Mouse (Mus musculus): ENCODE data around the gene Arhgef7. TPM values are rescaled to one million over a fixed set of nuclear protein-coding genes. Genes with fewer than 3 reads are reported as not detected.

The Arhgef7 gene
- polyA plus RNA-seq, 1 experiment from 2014 or later = 31.6 TPM

GRCm38 (mm10) chr8:11692455-11692854 lies 35.1 kb upstream of the Arhgef7 start:
- H3K4me1 ChIP-seq (ENCODE audit: insufficient read depth, low read depth, low read length) = no peaks in the 10 kb centered on the region
- H3K4me3 ChIP-seq (ENCODE audit: low read depth, low read length) = no peak overlapping the region
- H3K27ac ChIP-seq (ENCODE audit: low read length) = no peak overlapping the region
- no peak overlapping the region for H3K4me2 ChIP-seq (replicated peaks; ENCODE audit: low read depth, low read length)
- TF ChIP-seq EP300 (IDR thresholded peaks at IDR 0.05) (0 out of 2 replicates have a peak, but pooled peaks have one; percentile 39), CTCF (IDR thresholded peaks at IDR 0.05) (no peak)
- DNase-seq (ENCODE audit: low spot score) = peak; percentile 46
- H3K36me3 ChIP-seq (ENCODE audit: insufficient read depth, low read length) = no peaks in the 10 kb centered on the region
- H3K27me3 ChIP-seq (replicated peaks; ENCODE audit: insufficient read depth, low read length) = no peaks in the 10 kb centered on the region
- WGBS = 23% methylated on average over 1 of the region's 1 CpGs
- H3K9me3 ChIP-seq (ENCODE audit: low read length) = no peaks in the 10 kb centered on the region
- H3K9ac ChIP-seq (replicated peaks; ENCODE audit: low read depth) = no peak overlapping the region
- peak; percentile 81 for ATAC-seq

- Histone ChIP-seq H3K36me3 (ENCODE audit: insufficient read depth, low read length) (no peaks in the 10 kb centered on the region), H3K27ac (ENCODE audit: low read length) (no peak overlapping the region), H3K9me3 (ENCODE audit: low read length) (no peaks in the 10 kb centered on the region), H3K27me3 (replicated peaks; ENCODE audit: insufficient read depth, low read length) (no peaks in the 10 kb centered on the region), H3K4me1 (ENCODE audit: insufficient read depth, low read depth, low read length) (no peaks in the 10 kb centered on the region), H3K4me3 (ENCODE audit: low read depth, low read length) (no peak overlapping the region), H3K4me2 (replicated peaks; ENCODE audit: low read depth, low read length) (no peak overlapping the region), H3K9ac (replicated peaks; ENCODE audit: low read depth) (no peak overlapping the region)
- DNase-seq (ENCODE audit: low spot score) (peak; percentile 36), ATAC-seq (no peak)
- WGBS = 64% methylated on average over 5 of the region's 5 CpGs
- TF ChIP-seq CTCF (IDR thresholded peaks at IDR 0.05) = no peak
- no peak for TF ChIP-seq EP300 (IDR thresholded peaks at IDR 0.05)
These were observed 33.5 kb upstream of the Arhgef7 start for GRCm38 (mm10) chr8:11693972-11694371.

- no peak overlapping the region for H3K4me3 ChIP-seq (ENCODE audit: low read depth, low read length)
- no peaks in the 10 kb centered on the region for H3K9me3 ChIP-seq (ENCODE audit: low read length)
- no peak overlapping the region for H3K9ac ChIP-seq (replicated peaks; ENCODE audit: low read depth)
- ATAC-seq (no peak), DNase-seq (ENCODE audit: low spot score) (no peak)
- no peaks in the 10 kb centered on the region for H3K4me1 ChIP-seq (ENCODE audit: insufficient read depth, low read depth, low read length)
- TF ChIP-seq EP300 (IDR thresholded peaks at IDR 0.05) (no peak), CTCF (IDR thresholded peaks at IDR 0.05) (no peak)
- H3K4me2 ChIP-seq (replicated peaks; ENCODE audit: low read depth, low read length) = no peak overlapping the region
- H3K27ac ChIP-seq (ENCODE audit: low read length) = no peak overlapping the region
- H3K36me3 ChIP-seq (ENCODE audit: insufficient read depth, low read length) = no peaks in the 10 kb centered on the region
- WGBS = 69% methylated on average over 3 of the region's 3 CpGs
- H3K27me3 ChIP-seq (replicated peaks; ENCODE audit: insufficient read depth, low read length) = no peaks in the 10 kb centered on the region
These were observed 31.3 kb upstream of the Arhgef7 start for GRCm38 (mm10) chr8:11696176-11696575.

- no peaks in the 10 kb centered on the region for H3K4me1 ChIP-seq (ENCODE audit: insufficient read depth, low read depth, low read length)
- TF ChIP-seq EP300 (IDR thresholded peaks at IDR 0.05) = no peak
- no peak for TF ChIP-seq CTCF (IDR thresholded peaks at IDR 0.05)
- ATAC-seq (no peak), DNase-seq (ENCODE audit: low spot score) (no peak)
- no peak overlapping the region for H3K27ac ChIP-seq (ENCODE audit: low read length)
- H3K4me3 ChIP-seq (ENCODE audit: low read depth, low read length) = no peak overlapping the region
- H3K9ac ChIP-seq (replicated peaks; ENCODE audit: low read depth) = no peak overlapping the region
- H3K9me3 ChIP-seq (ENCODE audit: low read length) = no peaks in the 10 kb centered on the region
- H3K36me3 ChIP-seq (ENCODE audit: insufficient read depth, low read length) = no peaks in the 10 kb centered on the region
- WGBS = 86% methylated on average over 7 of the region's 7 CpGs
- no peaks in the 10 kb centered on the region for H3K27me3 ChIP-seq (replicated peaks; ENCODE audit: insufficient read depth, low read length)
- H3K4me2 ChIP-seq (replicated peaks; ENCODE audit: low read depth, low read length) = no peak overlapping the region
These were observed 30.1 kb upstream of the Arhgef7 start for GRCm38 (mm10) chr8:11697467-11697866.

- Histone ChIP-seq H3K27me3 (replicated peaks; ENCODE audit: insufficient read depth, low read length) (no peaks in the 10 kb centered on the region), H3K9ac (replicated peaks; ENCODE audit: low read depth) (no peak overlapping the region), H3K36me3 (ENCODE audit: insufficient read depth, low read length) (no peaks in the 10 kb centered on the region), H3K4me2 (replicated peaks; ENCODE audit: low read depth, low read length) (no peak overlapping the region), H3K4me1 (ENCODE audit: insufficient read depth, low read depth, low read length) (no peaks in the 10 kb centered on the region), H3K4me3 (ENCODE audit: low read depth, low read length) (no peak overlapping the region), H3K9me3 (ENCODE audit: low read length) (no peaks in the 10 kb centered on the region), H3K27ac (ENCODE audit: low read length) (no peak overlapping the region)
- DNase-seq (ENCODE audit: low spot score) (no peak), ATAC-seq (no peak)
- no peak for TF ChIP-seq EP300 (IDR thresholded peaks at IDR 0.05)
- no peak for TF ChIP-seq CTCF (IDR thresholded peaks at IDR 0.05)
- whole genome bisulfite sequencing = 88% methylated on average over 5 of the region's 5 CpGs
These were observed 28.0 kb upstream of the Arhgef7 start for GRCm38 (mm10) chr8:11699442-11700001.

- ATAC-seq (peak; percentile 83), DNase-seq (ENCODE audit: low spot score) (peak; percentile 81)
- TF ChIP-seq EP300 (IDR thresholded peaks at IDR 0.05) (no peak), CTCF (IDR thresholded peaks at IDR 0.05) (peak; percentile 91)
- Histone ChIP-seq H3K27me3 (replicated peaks; ENCODE audit: insufficient read depth, low read length) (no peaks in the 10 kb centered on the region), H3K4me2 (replicated peaks; ENCODE audit: low read depth, low read length) (no peak overlapping the region), H3K4me1 (ENCODE audit: insufficient read depth, low read depth, low read length) (no peaks in the 10 kb centered on the region), H3K9me3 (ENCODE audit: low read length) (no peaks in the 10 kb centered on the region), H3K36me3 (ENCODE audit: insufficient read depth, low read length) (no peaks in the 10 kb centered on the region), H3K4me3 (ENCODE audit: low read depth, low read length) (no peak overlapping the region), H3K9ac (replicated peaks; ENCODE audit: low read depth) (no peak overlapping the region), H3K27ac (ENCODE audit: low read length) (no peak overlapping the region)
- WGBS = 31% methylated on average over 26 of the region's 26 CpGs
These were observed 27.2 kb upstream of the Arhgef7 start for GRCm38 (mm10) chr8:11700060-11701032.
